8 mouse cellular contexts compared by ENCODE assay signal in genomic region chr7:27231693-27232331, GRCm38 (mm10). TPM values are rescaled to one million over a fixed set of nuclear protein-coding genes. Genes with fewer than 3 reads are reported as not detected.
DNase-seq lines count a peak whose midpoint lies in the region; ATAC-seq and TF ChIP-seq lines count a peak whose summit lies in the region.

No protein-coding gene starts in this region.

- H3K4me2 ChIP-seq in limb, embryonic 12.5 days: no peak overlapping the region

- peak; percentile 49 to 72 for DNase-seq in lung, adult 18-20 months
- DNase-seq in lung, adult 2 months: no peak
- peak; percentile 95 for DNase-seq in brain, adult 2 months (ENCODE audit: low read depth, low spot score)
- DNase-seq in heart, postnatal 36 days: peak; percentile 38 to 54
- DNase-seq in right cerebral cortex, postnatal 14 days: peak; percentile 66
- no peak for DNase-seq in thymus, postnatal 25 days

- ATAC-seq in limb, embryonic 12.5 days (ENCODE audit: insufficient number of reproducible peaks, insufficient read depth, low FRiP score, low TSS enrichment, low read depth): no peak
- no peak for ATAC-seq in megakaryocyte-erythroid progenitor cell, adult 5-6 weeks (replicated peaks; ENCODE audit: low FRiP score, low TSS enrichment, poor library complexity, severe bottlenecking)

- no peak for TF ChIP-seq CTCF in lung, adult 2 months (IDR thresholded peaks at IDR 0.05; ENCODE audit: insufficient read depth, low read length)

- no peaks in the 10 kb centered on the region for H3K27me3 ChIP-seq in limb, embryonic 12.5 days

- no peak for TF ChIP-seq POLR2A in lung, adult 2 months (IDR thresholded peaks at IDR 0.05; ENCODE audit: borderline replicate concordance, extremely low read depth, low read depth, low read length)

- H3K4me1 ChIP-seq in lung, adult 2 months (ENCODE audit: control insufficient read depth, insufficient read depth, low read length): peaks cover 16% of the 10 kb centered on the region
- peaks cover 29% of the 10 kb centered on the region for H3K4me1 ChIP-seq in limb, embryonic 12.5 days (replicated peaks)

- H3K9ac ChIP-seq in limb, embryonic 12.5 days (replicated peaks): no peak overlapping the region

- no peaks in the 10 kb centered on the region for H3K36me3 ChIP-seq in limb, embryonic 12.5 days

- intact Hi-C loops in heart, postnatal 36 days (cut with DNase I): loop anchor here (2.0 kb wide), 1 partner anchor 27 kb away; the partner anchor contains the start of gene Numbl

- no peaks in the 10 kb centered on the region for H3K9me3 ChIP-seq in limb, embryonic 12.5 days

- WGBS in lung, adult 2 months: 52% methylated on average over 7 of the region's 7 CpGs
- WGBS in limb, embryonic 12.5 days: 81% methylated on average over 7 of the region's 7 CpGs

- 0 out of 2 replicates have a peak overlapping the region, but pooled peaks have one; percentile 7 for H3K27ac ChIP-seq in limb, embryonic 12.5 days

- H3K4me3 ChIP-seq in lung, adult 2 months (replicated peaks; ENCODE audit: extremely low read depth, low read depth, low read length): no peak overlapping the region
- no peak overlapping the region for H3K4me3 ChIP-seq in limb, embryonic 12.5 days (replicated peaks)

RNA-seq across cellular contexts. Expression of gene Coq8b, which starts 1.0 kb away (rescaled TPM):
- polyA plus RNA-seq in lung, adult 2 months (2012; rRNA removed): 68.6 and 76.8 TPM in 2 replicates
- total RNA-seq in heart, postnatal 36 days (2021): 10 to 100 TPM in 1 of 2 experiments, 1 to 10 TPM in 1; 8.8 to 11.2 TPM
- polyA plus RNA-seq in limb, embryonic 12.5 days (2016; fragmentation: Nextera tagmentation; extraction: Ambion mirVana): 15.7 and 16.6 TPM in 2 replicates
- total RNA-seq in megakaryocyte-erythroid progenitor cell, adult 5-6 weeks (2014; fragmentation: Nextera tagmentation): 13.0 and 26.7 TPM in 2 replicates
- 8.2 and 10.7 TPM in 2 replicates for total RNA-seq in megakaryocyte-erythroid progenitor cell, adult 5-6 weeks (2017)

RNA-seq across cellular contexts. Expression of gene Itpkc, which starts 3.4 kb away (rescaled TPM):
- polyA plus RNA-seq in lung, adult 2 months (2012; rRNA removed): 8.6 and 11.2 TPM in 2 replicates
- total RNA-seq in heart, postnatal 36 days (2021): 1 to 10 TPM; 5.1 to 5.6 TPM
- polyA plus RNA-seq in limb, embryonic 12.5 days (2016; fragmentation: Nextera tagmentation; extraction: Ambion mirVana): 9.3 and 9.5 TPM in 2 replicates
- 2.3 and 5.3 TPM in 2 replicates for total RNA-seq in megakaryocyte-erythroid progenitor cell, adult 5-6 weeks (2014; fragmentation: Nextera tagmentation)
- 3.3 and 5.9 TPM in 2 replicates for total RNA-seq in megakaryocyte-erythroid progenitor cell, adult 5-6 weeks (2017)

RNA-seq across cellular contexts. Expression of gene Numbl, which starts 26.4 kb away (rescaled TPM):
- 33.0 and 36.4 TPM in 2 replicates for polyA plus RNA-seq in lung, adult 2 months (2012; rRNA removed)
- total RNA-seq in heart, postnatal 36 days (2021): 1 to 10 TPM; 5.7 to 6.1 TPM
- 25.3 and 26.5 TPM in 2 replicates for polyA plus RNA-seq in limb, embryonic 12.5 days (2016; fragmentation: Nextera tagmentation; extraction: Ambion mirVana)
- total RNA-seq in megakaryocyte-erythroid progenitor cell, adult 5-6 weeks (2014; fragmentation: Nextera tagmentation): 0.94 and 3.0 TPM in 2 replicates
- 0.38 and 0.66 TPM in 2 replicates for total RNA-seq in megakaryocyte-erythroid progenitor cell, adult 5-6 weeks (2017)

RNA-seq across cellular contexts. Expression of gene Snrpa, which starts 35.7 kb away (rescaled TPM):
- 135 and 136 TPM in 2 replicates for polyA plus RNA-seq in lung, adult 2 months (2012; rRNA removed)
- total RNA-seq in heart, postnatal 36 days (2021): 10 to 100 TPM; 35.4 to 41.9 TPM
- 294 and 321 TPM in 2 replicates for polyA plus RNA-seq in limb, embryonic 12.5 days (2016; fragmentation: Nextera tagmentation; extraction: Ambion mirVana)
- 297 and 325 TPM in 2 replicates for total RNA-seq in megakaryocyte-erythroid progenitor cell, adult 5-6 weeks (2014; fragmentation: Nextera tagmentation)
- 90.7 and 109 TPM in 2 replicates for total RNA-seq in megakaryocyte-erythroid progenitor cell, adult 5-6 weeks (2017)

RNA-seq across cellular contexts. Expression of gene BC024978, which starts 36.2 kb away (rescaled TPM):
- polyA plus RNA-seq in lung, adult 2 months (2012; rRNA removed): 11.2 and 13.5 TPM in 2 replicates
- total RNA-seq in heart, postnatal 36 days (2021): 10 to 100 TPM; 16.3 to 16.6 TPM
- 4.0 and 4.1 TPM in 2 replicates for polyA plus RNA-seq in limb, embryonic 12.5 days (2016; fragmentation: Nextera tagmentation; extraction: Ambion mirVana)
- total RNA-seq in megakaryocyte-erythroid progenitor cell, adult 5-6 weeks (2014; fragmentation: Nextera tagmentation): 6.9 and 7.0 TPM in 2 replicates
- total RNA-seq in megakaryocyte-erythroid progenitor cell, adult 5-6 weeks (2017): 1.3 and 4.9 TPM in 2 replicates

Comparison
In these comparisons a context has a peak if more than half of its experiments do, and no peak if none do; other contexts are left out.
1. DNase-seq: peak in lung, adult 18-20 months (2 of 2), brain, adult 2 months (single experiment), heart, postnatal 36 days (2 of 2) and right cerebral cortex, postnatal 14 days (single experiment); none in lung, adult 2 months (single experiment) and thymus, postnatal 25 days (single experiment).